Mouse (Mus musculus) embryonic stem cell, embryonic (primary cell): Measurements from ENCODE around the gene Mustn1.

Source experiments
- CTCF ChIA-PET, 4 experiments: fragments of 300-600 bp in 2 of 4; fragments of 350-600 bp in 2 of 4; sonication (Branson Sonifier 250); formaldehyde crosslinking; loops; one replicate each; lab custom pipeline; 2022; ENCODE audit warnings: inconsistent platforms in 2 of 4; lab: Charles Lee
- POLR2A ChIA-PET, 4 experiments: fragments of 300-600 bp in 2 of 4; fragments of 350-600 bp in 2 of 4; sonication (Branson Sonifier 250); formaldehyde crosslinking; loops; one replicate each; lab custom pipeline; 2022; ENCODE audit warnings: antibody characterized with exemption in 4 of 4, inconsistent platforms in 1 of 4; lab: Charles Lee

Mustn1 gene

GRCm38 (mm10) chr14:30878958-30879571 is at the start of gene Mustn1:
Gene Mustn1 (plus strand): TSS chr14:30879200.
- ChIA-PET CTCF (interaction anchor here in 3 of 4 experiments (0.5 to 5.8 kb wide), 7 partner anchors 10 to 317 kb away, joined by 3 to 58 read pairs (median 4); no protein-coding TSS in a partner anchor), POLR2A (interaction anchor here in 2 of 4 experiments (0.8 to 2.0 kb wide), 14 partner anchors 8 to 399 kb away, joined by 3 to 11 read pairs (median 4); partner anchors contain the start of genes Nek4 (in 2 of the 2) and Dcp1a (in 1 of the 2))

GRCm38 (mm10) chr14:30837416-30837996 is 41.5 kb upstream of the Mustn1 start:
- CTCF ChIA-PET = interaction anchor here in 2 of 4 experiments (0.7 to 1.4 kb wide), 4 partner anchors 8 to 51 kb away, joined by 3 to 6 read pairs (median 4); no protein-coding TSS in a partner anchor

GRCm38 (mm10) chr14:30843701-30844100 is 35.3 kb upstream of the Mustn1 start:
- CTCF ChIA-PET = interaction anchor here in 2 of 4 experiments (0.7 to 2.1 kb wide), 6 partner anchors 8 to 48 kb away, joined by 3 to 12 read pairs (median 3); partner anchors contain the start of gene Tmem110 (in 1 of the 2)
- POLR2A ChIA-PET = interaction anchor here in 3 of 4 experiments (0.6 to 2.1 kb wide), 8 partner anchors 8 to 147 kb away, joined by 3 to 8 read pairs (median 4); no protein-coding TSS in a partner anchor

More at GRCm38 (mm10) chr14:30837416-30837996, 41.5 kb upstream of the Mustn1 start:
- POLR2A ChIA-PET = interaction anchor here in 2 of 4 experiments (0.8 to 3.4 kb wide), 5 partner anchors 8 to 17 kb away, joined by 3 to 13 read pairs (median 6); partner anchors contain the start of gene Tmem110 (in 2 of the 2)

- ChIA-PET CTCF (interaction anchor here in 1 of 4 experiments (0.6 kb wide), 1 partner anchor 130 kb away, joined by 4 read pairs; no protein-coding TSS in a partner anchor), POLR2A (interaction anchor here in 1 of 4 experiments (1.5 kb wide), 1 partner anchor 21 kb away, joined by 3 read pairs; no protein-coding TSS in a partner anchor)
Observed at GRCm38 (mm10) chr14:30850504-30850903, 28.5 kb upstream of the Mustn1 start.

- POLR2A ChIA-PET = interaction anchor here in 1 of 4 experiments (0.8 to 2.2 kb wide), 2 partner anchors 9 to 23 kb away, joined by 4 read pairs; no protein-coding TSS in a partner anchor
- CTCF ChIA-PET = interaction anchor here in 3 of 4 experiments (1.0 to 1.5 kb wide), 4 partner anchors 8 to 15 kb away, joined by 3 to 7 read pairs (median 3); no protein-coding TSS in a partner anchor
Observed at GRCm38 (mm10) chr14:30852325-30852724, 26.7 kb upstream of the Mustn1 start.

GRCm38 (mm10) chr14:30855316-30855715 is 23.7 kb upstream of the Mustn1 start:
- ChIA-PET CTCF (interaction anchor here in 1 of 4 experiments (0.7 to 1.0 kb wide), 2 partner anchors 12 to 27 kb away, joined by 3 to 4 read pairs; no protein-coding TSS in a partner anchor), POLR2A (interaction anchor here in 2 of 4 experiments (0.9 to 1.1 kb wide), 2 partner anchors 29 to 171 kb away, joined by 4 to 5 read pairs; no protein-coding TSS in a partner anchor)

GRCm38 (mm10) chr14:30856885-30857507 is 22.0 kb upstream of the Mustn1 start:
- ChIA-PET CTCF (interaction anchor here in 3 of 4 experiments (0.6 to 2.8 kb wide), 4 partner anchors 10 to 930 kb away, joined by 4 to 31 read pairs (median 16); no protein-coding TSS in a partner anchor), POLR2A (interaction anchor here in 3 of 4 experiments (0.6 to 1.8 kb wide), 8 partner anchors 10 to 1644 kb away, joined by 3 to 22 read pairs (median 5); partner anchors contain the start of genes Tmem110 (in 2 of the 3) and Spcs1 (in 1 of the 3))

GRCm38 (mm10) chr14:30857990-30858389 is 21.0 kb upstream of the Mustn1 start:
- POLR2A ChIA-PET = interaction anchor here in 3 of 4 experiments (0.6 to 1.8 kb wide), 12 partner anchors 9 to 232 kb away, joined by 3 to 8 read pairs (median 4); partner anchors contain the start of genes Tmem110 (in 2 of the 3), Prkcd (in 1 of the 3) and Spcs1 (in 1 of the 3)
- CTCF ChIA-PET = interaction anchor here (0.6 to 2.8 kb wide), 16 partner anchors 9 to 513 kb away, joined by 3 to 31 read pairs (median 4); partner anchors contain the start of gene Tmem110 (in 1 of the 4)

- CTCF ChIA-PET = interaction anchor here in 3 of 4 experiments (1.0 to 1.9 kb wide), 4 partner anchors 14 to 20 kb away, joined by 3 to 7 read pairs (median 4); partner anchors contain the start of gene Mustn1 (in 1 of the 3)
- POLR2A ChIA-PET = interaction anchor here in 1 of 4 experiments (0.6 to 1.2 kb wide), 6 partner anchors 10 to 207 kb away, joined by 3 to 4 read pairs (median 4); no protein-coding TSS in a partner anchor
Observed at GRCm38 (mm10) chr14:30861421-30862125, 17.4 kb upstream of the Mustn1 start.

- CTCF ChIA-PET = interaction anchor here in 3 of 4 experiments (1.0 to 1.9 kb wide), 4 partner anchors 14 to 19 kb away, joined by 3 to 7 read pairs (median 4); partner anchors contain the start of gene Mustn1 (in 1 of the 3)
- POLR2A ChIA-PET = interaction anchor here in 3 of 4 experiments (0.6 to 1.2 kb wide), 9 partner anchors 9 to 208 kb away, joined by 3 to 6 read pairs (median 4); partner anchors contain the start of gene Tmem110 (in 1 of the 3)
Observed at GRCm38 (mm10) chr14:30862368-30862767, 16.6 kb upstream of the Mustn1 start.

GRCm38 (mm10) chr14:30865311-30865710 is 13.7 kb upstream of the Mustn1 start:
- CTCF ChIA-PET = interaction anchor here in 3 of 4 experiments (0.6 to 3.6 kb wide), 14 partner anchors 8 to 281 kb away, joined by 3 to 58 read pairs (median 4); partner anchors contain the start of genes Itih1 (in 1 of the 3), Mustn1 (in 1 of the 3) and Tmem110 (in 1 of the 3)
- POLR2A ChIA-PET = interaction anchor here in 1 of 4 experiments (1.0 kb wide), 1 partner anchor 14 kb away, joined by 3 read pairs; no protein-coding TSS in a partner anchor

- CTCF ChIA-PET = interaction anchor here (0.5 to 3.6 kb wide), 64 partner anchors 8 to 606 kb away, joined by 3 to 58 read pairs (median 4); partner anchors contain the start of genes Mustn1 (in 3 of the 4), Nek4 (in 2 of the 4), Tmem110 (in 2 of the 4) and Itih1 (in 1 of the 4)
- POLR2A ChIA-PET = interaction anchor here in 3 of 4 experiments (0.6 to 1.7 kb wide), 16 partner anchors 9 to 291 kb away, joined by 3 to 7 read pairs (median 4); partner anchors contain the start of genes Rft1 (in 2 of the 3), Mustn1 (in 1 of the 3), Nek4 (in 1 of the 3) and Tmem110 (in 1 of the 3)
Observed at GRCm38 (mm10) chr14:30867042-30867441, 12.0 kb upstream of the Mustn1 start.

GRCm38 (mm10) chr14:30868826-30869225 is 10.2 kb upstream of the Mustn1 start:
- POLR2A ChIA-PET = interaction anchor here in 1 of 4 experiments (1.1 kb wide), 1 partner anchor 10 kb away, joined by 4 read pairs; the partner anchor contains the start of gene Mustn1
- CTCF ChIA-PET = interaction anchor here in 2 of 4 experiments (0.8 to 1.1 kb wide), 4 partner anchors 12 to 75 kb away, joined by 3 to 4 read pairs (median 3); no protein-coding TSS in a partner anchor

GRCm38 (mm10) chr14:30869391-30869801 is 9.6 kb upstream of the Mustn1 start:
- ChIA-PET CTCF (interaction anchor here in 2 of 4 experiments (0.8 to 1.1 kb wide), 5 partner anchors 11 to 74 kb away, joined by 3 to 4 read pairs (median 3); no protein-coding TSS in a partner anchor), POLR2A (interaction anchor here in 2 of 4 experiments (1.1 to 2.0 kb wide), 3 partner anchors 10 to 82 kb away, joined by 4 to 5 read pairs (median 5); partner anchors contain the start of genes Mustn1 (in 1 of the 2) and Nek4 (in 1 of the 2))
